Mouse (Mus musculus) limb, embryonic 11.5 days (tissue): ENCODE results near the gene Rln1. TPM values are rescaled to one million over a fixed set of nuclear protein-coding genes. Genes with fewer than 3 reads are reported as not detected.

Experiments used
- ATAC-seq: fragments of 200-750 bp; cut with Nextera tagmentation; 2 replicates; pipeline ENCODE4 v1.8.0; 2017; ENCODE audit warnings: low read depth; ENCODE audit not compliant: insufficient number of reproducible peaks, low FRiP score, low TSS enrichment
- DNase-seq: peaks from one replicate; pipeline ENCODE4 v3.0.0-alpha.2; 2015; ENCODE audit warnings: low spot score
- H3K27ac ChIP-seq: fragments of 300-500 bp; sonication (generic); replicated peaks from 2 replicates; pipeline ENCODE4 v1.5.1; 2014; ENCODE audit warnings: low read depth, mild to moderate bottlenecking, low read length
- H3K27me3 ChIP-seq: fragments of 300-500 bp; sonication (generic); 2 replicates; pipeline ENCODE4 v1.6.1; 2014; ENCODE audit warnings: mild to moderate bottlenecking, low read length, mixed read lengths; ENCODE audit not compliant: control insufficient read depth, insufficient read depth
- H3K36me3 ChIP-seq: fragments of 300-500 bp; sonication (generic); 2 replicates; pipeline ENCODE4 v1.6.1; 2014; ENCODE audit warnings: mild to moderate bottlenecking, low read length, moderate library complexity, mixed read lengths; ENCODE audit not compliant: control insufficient read depth, insufficient read depth
- H3K4me1 ChIP-seq: fragments of 300-500 bp; sonication (generic); 2 replicates; pipeline ENCODE4 v1.6.1; 2014; ENCODE audit warnings: low read length, mixed read lengths; ENCODE audit not compliant: control insufficient read depth, insufficient read depth
- H3K4me2 ChIP-seq: fragments of 300-500 bp; sonication (generic); 2 replicates; pipeline ENCODE4 v1.6.1; 2014; ENCODE audit warnings: low read depth, mild to moderate bottlenecking, moderate library complexity; ENCODE audit not compliant: severe bottlenecking
- H3K4me3 ChIP-seq: fragments of 300-500 bp; sonication (generic); 2 replicates; pipeline ENCODE4 v1.5.1; 2014; ENCODE audit warnings: low read depth, low read length
- H3K9ac ChIP-seq: fragments of 300-500 bp; sonication (generic); 2 replicates; pipeline ENCODE4 v1.6.1; 2014; ENCODE audit warnings: mild to moderate bottlenecking, low read length
- H3K9me3 ChIP-seq: fragments of 300-500 bp; sonication (generic); 2 replicates; pipeline ENCODE4 v1.6.1; 2016; ENCODE audit warnings: low read length; ENCODE audit not compliant: control insufficient read depth
- WGBS: fragments of 180-500 bp; shearing (Covaris S2); extraction: QIAGEN DNeasy Blood & Tissue Kit; methylation state at CpG from one replicate; pipeline ENCODE4 v1.1.7; 2014; 5-methylcytosine and 5-hydroxymethylcytosine counted together
- polyA plus RNA-seq: library from polyadenylated mRNA; unstranded; fragments of >200 nt; fragmentation: Nextera tagmentation; extraction: Ambion mirVana; gene quantifications from 2 replicates; pipeline ENCODE4 v1.2.1, GENCODE M21; 2014

The Rln1 gene
- 0.44 TPM in 1 of 2 replicates, not detected in the other for polyA plus RNA-seq

- ATAC-seq (no peak), DNase-seq (peak; percentile 70)
- Histone ChIP-seq H3K4me2 (peak within 1 kb of the TSS; percentile 76), H3K36me3 (no peaks in the 10 kb centered on the region), H3K4me3 (peak within 1 kb of the TSS; percentile 37), H3K9ac (peak within 1 kb of the TSS; percentile 65), H3K27me3 (no peaks in the 10 kb centered on the region), H3K27ac (no peak within 1 kb of the TSS), H3K9me3 (no peaks in the 10 kb centered on the region), H3K4me1 (peaks cover 4% of the 10 kb centered on the region; the same call in 1 of the 2 replicates)
- WGBS, result 3% methylated on average over 23 of the region's 23 CpGs
Measured at GRCm38 (mm10) chr19:29334068-29334745, at the start of gene Rln1. Gene Rln1 (minus strand): TSS chr19:29334670.

GRCm38 (mm10) chr19:29383368-29383767, 48.9 kb upstream of the Rln1 start:
- H3K27me3 ChIP-seq, result no peaks in the 10 kb centered on the region
- DNase-seq (no peak), ATAC-seq (no peak)
- no peak overlapping the region for H3K4me2 ChIP-seq
- H3K9ac ChIP-seq, result no peak overlapping the region
- 93% methylated on average over 5 of the region's 5 CpGs for WGBS
- H3K27ac ChIP-seq, result no peak overlapping the region
- no peak overlapping the region for H3K4me3 ChIP-seq
- H3K4me1 ChIP-seq, result no peaks in the 10 kb centered on the region
- H3K9me3 ChIP-seq, result no peaks in the 10 kb centered on the region
- no peaks in the 10 kb centered on the region for H3K36me3 ChIP-seq

GRCm38 (mm10) chr19:29379839-29380603, 45.6 kb upstream of the Rln1 start:
- no peaks in the 10 kb centered on the region for H3K9me3 ChIP-seq
- no peak overlapping the region for H3K9ac ChIP-seq
- WGBS, result 87% methylated on average over 14 of the region's 14 CpGs
- H3K4me1 ChIP-seq, result no peaks in the 10 kb centered on the region
- no peak for ATAC-seq
- no peak overlapping the region for H3K4me3 ChIP-seq
- DNase-seq, result no peak
- H3K27ac ChIP-seq, result no peak overlapping the region
- H3K27me3 ChIP-seq, result no peaks in the 10 kb centered on the region
- H3K4me2 ChIP-seq, result no peak overlapping the region
- no peaks in the 10 kb centered on the region for H3K36me3 ChIP-seq

GRCm38 (mm10) chr19:29376382-29376781, 41.9 kb upstream of the Rln1 start:
- Histone ChIP-seq H3K4me2 (no peak overlapping the region), H3K27ac (no peak overlapping the region), H3K4me3 (no peak overlapping the region), H3K9me3 (no peaks in the 10 kb centered on the region), H3K4me1 (no peaks in the 10 kb centered on the region), H3K36me3 (no peaks in the 10 kb centered on the region), H3K27me3 (no peaks in the 10 kb centered on the region), H3K9ac (no peak overlapping the region)
- 79% methylated on average over 3 of the region's 3 CpGs for WGBS
- no peak for DNase-seq
- ATAC-seq, result no peak

- 83% methylated on average over 9 of the region's 9 CpGs for WGBS
- no peak for ATAC-seq
Measured at GRCm38 (mm10) chr19:29374947-29375346, 40.5 kb upstream of the Rln1 start.

GRCm38 (mm10) chr19:29373438-29373837, 39.0 kb upstream of the Rln1 start:
- Histone ChIP-seq H3K4me1 (no peaks in the 10 kb centered on the region), H3K4me3 (no peak overlapping the region), H3K27me3 (no peaks in the 10 kb centered on the region), H3K36me3 (no peaks in the 10 kb centered on the region), H3K4me2 (peak overlapping the region; percentile 37; the same call in 1 of the 2 replicates), H3K27ac (no peak overlapping the region), H3K9ac (no peak overlapping the region), H3K9me3 (no peaks in the 10 kb centered on the region)
- ATAC-seq (no peak), DNase-seq (no peak)
- 35% methylated on average over 11 of the region's 11 CpGs for WGBS

More at GRCm38 (mm10) chr19:29374947-29375346, 40.5 kb upstream of the Rln1 start:
- no peaks in the 10 kb centered on the region for H3K27me3 ChIP-seq
- H3K9me3 ChIP-seq, result no peaks in the 10 kb centered on the region
- no peak overlapping the region for H3K27ac ChIP-seq
- DNase-seq, result no peak
- H3K9ac ChIP-seq, result no peak overlapping the region
- no peak overlapping the region for H3K4me2 ChIP-seq
- no peaks in the 10 kb centered on the region for H3K4me1 ChIP-seq
- no peak overlapping the region for H3K4me3 ChIP-seq
- no peaks in the 10 kb centered on the region for H3K36me3 ChIP-seq

- no peaks in the 10 kb centered on the region for H3K36me3 ChIP-seq
- H3K9me3 ChIP-seq, result no peaks in the 10 kb centered on the region
- H3K9ac ChIP-seq, result no peak overlapping the region
- H3K27ac ChIP-seq, result no peak overlapping the region
- DNase-seq (no peak), ATAC-seq (no peak)
- H3K27me3 ChIP-seq, result no peaks in the 10 kb centered on the region
- H3K4me2 ChIP-seq, result no peak overlapping the region
- no peak overlapping the region for H3K4me3 ChIP-seq
- H3K4me1 ChIP-seq, result no peaks in the 10 kb centered on the region
- WGBS, result 88% methylated on average over 3 of the region's 3 CpGs
Measured at GRCm38 (mm10) chr19:29372621-29373020, 38.2 kb upstream of the Rln1 start.

GRCm38 (mm10) chr19:29372138-29372537, 37.7 kb upstream of the Rln1 start:
- ATAC-seq (no peak), DNase-seq (no peak)
- no peaks in the 10 kb centered on the region for H3K36me3 ChIP-seq
- H3K4me1 ChIP-seq, result no peaks in the 10 kb centered on the region
- H3K27ac ChIP-seq, result no peak overlapping the region
- H3K27me3 ChIP-seq, result no peaks in the 10 kb centered on the region
- H3K9me3 ChIP-seq, result no peaks in the 10 kb centered on the region
- no peak overlapping the region for H3K4me3 ChIP-seq
- no peak overlapping the region for H3K9ac ChIP-seq
- WGBS, result 75% methylated on average over 4 of the region's 4 CpGs
- H3K4me2 ChIP-seq, result no peak overlapping the region
